Mouse (Mus musculus) limb, embryonic 15.5 days (tissue): ENCODE data around the gene Gm609. TPM values are rescaled to one million over a fixed set of nuclear protein-coding genes. Genes with fewer than 3 reads are reported as not detected.
"Not testable (repeated sequence)": the region's sequence is repeated elsewhere in the genome, so short reads cannot be mapped to it uniquely, and the experiment has no call there.

Experiments used
- ATAC-seq: fragments of 200-750 bp; cut with Nextera tagmentation; 2 replicates; pipeline ENCODE4 v1.8.0; 2017; ENCODE audit warnings: low read depth, moderate TSS enrichment; ENCODE audit not compliant: insufficient number of reproducible peaks, low FRiP score, low TSS enrichment
- H3K27ac ChIP-seq: fragments of 300-500 bp; sonication (generic); 2 replicates; pipeline ENCODE4 v1.5.1; 2015; ENCODE audit warnings: moderate library complexity, mild to moderate bottlenecking, inconsistent platforms
- H3K27me3 ChIP-seq: fragments of 300-500 bp; sonication (generic); 2 replicates; pipeline ENCODE4 v1.6.1; 2015; ENCODE audit warnings: inconsistent platforms
- H3K36me3 ChIP-seq: fragments of 300-500 bp; sonication (generic); 2 replicates; pipeline ENCODE4 v1.6.1; 2015; ENCODE audit warnings: inconsistent platforms
- H3K4me1 ChIP-seq: fragments of 300-500 bp; sonication (generic); 2 replicates; pipeline ENCODE4 v1.6.1; 2015; ENCODE audit warnings: inconsistent platforms
- H3K4me2 ChIP-seq: fragments of 300-500 bp; sonication (generic); 2 replicates; pipeline ENCODE4 v1.6.1; 2015; ENCODE audit warnings: mild to moderate bottlenecking, inconsistent platforms
- H3K4me3 ChIP-seq: fragments of 300-500 bp; sonication (generic); 2 replicates; pipeline ENCODE4 v1.5.1; 2015; ENCODE audit warnings: mild to moderate bottlenecking, inconsistent platforms
- H3K9ac ChIP-seq: fragments of 300-500 bp; sonication (generic); 2 replicates; pipeline ENCODE4 v1.6.1; 2015; ENCODE audit warnings: inconsistent platforms
- H3K9me3 ChIP-seq: fragments of 300-500 bp; sonication (generic); 2 replicates; pipeline ENCODE4 v1.6.1; 2016; ENCODE audit warnings: inconsistent platforms
- WGBS: fragments of 180-500 bp; shearing (Covaris S2); methylation state at CpG from one replicate; pipeline ENCODE4 v1.1.7; 2015; 5-methylcytosine and 5-hydroxymethylcytosine counted together
- polyA plus RNA-seq: library from polyadenylated mRNA; unstranded; fragments of >200 nt; fragmentation: Nextera tagmentation; extraction: Ambion mirVana; gene quantifications from 2 replicates; pipeline ENCODE4 v1.2.1, GENCODE M21; 2015

Gm609 gene
- polyA plus RNA-seq, result not detected in 2 replicates

DNA sequence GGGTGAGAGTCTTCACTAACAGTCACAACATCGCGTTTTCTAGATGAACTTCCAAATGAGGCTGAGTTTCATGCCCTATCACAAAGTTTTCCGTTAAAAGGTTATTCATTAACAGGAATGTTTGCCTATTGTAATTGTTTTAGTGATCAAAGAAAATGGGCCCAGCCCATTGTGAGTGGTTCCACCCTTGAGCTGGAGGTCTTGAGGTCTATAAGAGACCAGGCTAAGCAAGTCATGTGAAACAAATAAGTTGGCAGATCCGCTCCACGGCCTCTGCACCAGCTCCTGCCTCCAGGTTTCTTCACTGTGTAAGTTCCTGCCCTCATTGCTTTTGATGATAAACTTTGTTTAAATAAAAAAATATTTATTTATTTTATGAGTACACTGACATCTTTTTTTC, at the start of gene Gm609:
Gm609 (minus strand) TSS at position 43 of the 400 bp plus-strand sequence.
- no peak for ATAC-seq
- no peaks in the 10 kb centered on the region for H3K36me3 ChIP-seq
- no peak within 1 kb of the TSS for H3K9ac ChIP-seq
- no peaks in the 10 kb centered on the region for H3K9me3 ChIP-seq
- H3K27ac ChIP-seq, result no peak within 1 kb of the TSS
- 91% methylated on average over 5 of the region's 5 CpGs for WGBS
- no peak within 1 kb of the TSS for H3K4me3 ChIP-seq
- H3K4me2 ChIP-seq, result no peak within 1 kb of the TSS
- H3K27me3 ChIP-seq, result no peaks in the 10 kb centered on the region
- no peaks in the 10 kb centered on the region for H3K4me1 ChIP-seq

DNA sequence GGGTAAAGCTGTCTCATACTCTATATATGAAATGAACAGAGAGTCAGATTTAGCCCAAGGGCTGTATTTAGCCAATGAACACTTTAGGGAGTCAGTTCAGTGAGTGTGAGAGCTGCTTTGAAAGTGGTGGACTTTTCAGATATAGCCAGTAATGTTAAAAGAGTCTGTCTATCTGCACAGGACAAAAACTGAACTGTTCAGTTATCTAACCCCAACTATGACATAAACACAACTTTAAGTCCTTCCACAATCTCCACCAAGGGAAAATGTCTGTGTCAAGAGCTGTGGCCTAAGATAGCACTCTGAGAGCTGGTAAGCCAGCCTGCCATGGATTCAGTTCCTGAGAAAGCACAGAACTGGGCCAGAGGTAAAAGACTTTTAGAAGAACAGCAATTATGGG, 49.3 kb upstream of the Gm609 start:
- no peak overlapping the region for H3K27ac ChIP-seq
- H3K4me2 ChIP-seq, result no peak overlapping the region
- no peak overlapping the region for H3K4me3 ChIP-seq
- H3K27me3 ChIP-seq, result no peaks in the 10 kb centered on the region
- no peaks in the 10 kb centered on the region for H3K9me3 ChIP-seq
- ATAC-seq, result no peak
- no peaks in the 10 kb centered on the region for H3K36me3 ChIP-seq
- no peak overlapping the region for H3K9ac ChIP-seq
- no peaks in the 10 kb centered on the region for H3K4me1 ChIP-seq

DNA sequence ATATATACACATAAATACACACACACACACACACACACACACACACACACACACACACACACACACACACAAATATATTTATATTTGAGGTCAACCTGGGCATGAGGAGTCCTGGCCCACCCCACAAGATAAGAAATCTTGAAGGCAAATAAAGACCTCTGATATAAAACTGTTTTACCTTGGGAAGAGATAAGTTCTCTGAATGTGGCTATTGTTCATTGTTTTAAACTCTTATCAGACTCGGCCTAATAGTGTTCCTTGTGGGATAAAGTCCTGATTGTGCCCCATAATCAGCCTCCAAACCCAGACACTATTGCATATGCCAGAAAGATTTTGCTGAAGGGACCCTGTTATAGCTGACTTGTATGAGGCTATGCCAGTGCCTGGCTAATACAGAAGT, 45.6 kb upstream of the Gm609 start:
- not testable (repeated sequence) for H3K9ac ChIP-seq, H3K9me3 ChIP-seq, ATAC-seq, H3K4me2 ChIP-seq, H3K4me1 ChIP-seq, H3K27me3 ChIP-seq, H3K36me3 ChIP-seq, H3K4me3 ChIP-seq, H3K27ac ChIP-seq
- 78% methylated on average over 1 of the region's 1 CpGs for whole genome bisulfite sequencing

- 91% methylated on average over 5 of the region's 5 CpGs for WGBS
- no peak for ATAC-seq
- H3K4me2 ChIP-seq, result no peak within 1 kb of the TSS
- no peak within 1 kb of the TSS for H3K9ac ChIP-seq
- H3K27ac ChIP-seq, result no peak within 1 kb of the TSS
- no peak within 1 kb of the TSS for H3K4me3 ChIP-seq
- H3K27me3 ChIP-seq, result no peaks in the 10 kb centered on the region
- no peaks in the 10 kb centered on the region for H3K9me3 ChIP-seq
- H3K4me1 ChIP-seq, result no peaks in the 10 kb centered on the region
- H3K36me3 ChIP-seq, result no peaks in the 10 kb centered on the region
These were observed 42.2 kb upstream of the Gm609 start, which contains the start of gene Slc9c1 for GRCm38 (mm10) chr16:45535009-45535408. Gene Slc9c1, plus strand, starts transcription at chr16:45535309.

- Histone ChIP-seq H3K4me3 (no peak within 1 kb of the TSS), H3K36me3 (no peaks in the 10 kb centered on the region), H3K27me3 (no peaks in the 10 kb centered on the region), H3K9ac (no peak within 1 kb of the TSS), H3K9me3 (no peaks in the 10 kb centered on the region), H3K4me2 (no peak within 1 kb of the TSS), H3K4me1 (no peaks in the 10 kb centered on the region), H3K27ac (no peak within 1 kb of the TSS)
- 73% methylated on average over 4 of the region's 4 CpGs for WGBS
- ATAC-seq, result no peak
These were observed 39.2 kb upstream of the Gm609 start, which contains the start of gene Gm17783 for GRCm38 (mm10) chr16:45531950-45532349. Gene Gm17783, minus strand, starts transcription at chr16:45532050.

DNA sequence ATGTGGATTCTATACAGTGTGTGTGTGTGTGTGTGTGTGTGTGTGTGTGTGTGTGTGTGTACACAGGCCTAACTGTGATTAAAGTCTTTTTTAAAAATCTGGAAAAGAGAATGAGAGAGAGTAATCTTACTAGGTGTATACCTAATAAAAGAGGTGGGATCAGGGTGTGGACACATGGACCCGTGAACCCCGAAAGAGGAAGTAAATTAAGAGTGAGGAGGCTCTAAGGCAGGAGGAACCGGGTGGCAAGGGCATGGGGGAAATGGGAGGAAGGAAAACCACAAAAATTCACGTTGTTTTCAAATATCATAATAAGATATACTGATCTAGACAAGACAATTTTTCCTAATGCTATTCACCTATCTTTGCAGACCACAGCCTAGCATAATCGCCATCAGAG, 32.8 kb upstream of the Gm609 start:
- no peak overlapping the region for H3K27ac ChIP-seq
- WGBS, result 74% methylated on average over 5 of the region's 5 CpGs
- H3K4me2 ChIP-seq, result no peak overlapping the region
- no peak for ATAC-seq
- no peaks in the 10 kb centered on the region for H3K27me3 ChIP-seq
- no peaks in the 10 kb centered on the region for H3K4me1 ChIP-seq
- no peaks in the 10 kb centered on the region for H3K36me3 ChIP-seq
- no peak overlapping the region for H3K9ac ChIP-seq
- no peak overlapping the region for H3K4me3 ChIP-seq
- no peaks in the 10 kb centered on the region for H3K9me3 ChIP-seq

DNA sequence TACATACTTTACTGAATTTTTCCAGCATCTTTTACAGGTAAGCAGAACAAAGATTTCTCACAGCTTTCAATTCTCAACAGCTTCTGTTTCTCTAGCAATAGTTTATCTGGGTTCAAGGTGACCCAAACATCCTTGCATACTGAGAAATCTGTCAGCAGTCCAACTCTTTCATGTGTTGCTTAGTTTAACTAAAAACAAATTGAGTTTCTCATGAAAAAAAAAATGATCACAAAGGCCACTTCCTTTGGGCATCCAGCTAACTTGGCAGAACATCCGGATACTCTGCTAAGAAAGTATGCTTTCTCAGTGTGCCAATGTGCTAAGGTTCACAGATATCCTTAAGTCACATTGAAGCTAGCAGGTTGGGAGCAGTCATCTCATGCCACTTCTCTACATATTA, 2.6 kb upstream of the Gm609 start:
- H3K27ac ChIP-seq, result no peak overlapping the region
- H3K4me3 ChIP-seq, result no peak overlapping the region
- 79% methylated on average over 1 of the region's 1 CpGs for WGBS
- no peak for ATAC-seq
- no peaks in the 10 kb centered on the region for H3K27me3 ChIP-seq
- H3K4me2 ChIP-seq, result no peak overlapping the region
- H3K4me1 ChIP-seq, result no peaks in the 10 kb centered on the region
- no peaks in the 10 kb centered on the region for H3K36me3 ChIP-seq
- H3K9ac ChIP-seq, result no peak overlapping the region
- H3K9me3 ChIP-seq, result no peaks in the 10 kb centered on the region

DNA sequence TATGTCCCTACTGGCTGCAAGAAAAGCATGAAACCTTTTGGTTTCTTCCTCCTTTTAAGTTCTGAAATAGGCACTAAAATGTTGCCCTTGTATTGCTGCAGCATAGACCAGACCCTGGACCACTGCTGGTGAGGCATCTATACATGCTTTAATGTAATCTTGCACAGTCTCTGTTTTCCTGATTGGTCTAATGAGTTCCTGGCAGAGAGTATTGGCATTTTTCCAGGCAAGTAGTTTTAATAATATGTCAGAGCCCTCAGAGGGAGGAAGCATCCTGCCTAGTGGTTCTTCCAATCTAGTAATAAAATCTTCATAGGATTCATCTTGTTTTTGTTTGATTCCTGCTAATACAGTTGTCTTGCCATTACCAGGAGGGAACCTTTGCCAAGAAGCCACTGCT, 15.8 kb downstream of the Gm609 start:
- Histone ChIP-seq H3K4me1 (no peaks in the 10 kb centered on the region), H3K9me3 (no peaks in the 10 kb centered on the region), H3K27ac (no peak overlapping the region), H3K4me2 (no peak overlapping the region), H3K27me3 (no peaks in the 10 kb centered on the region), H3K9ac (no peak overlapping the region), H3K36me3 (no peaks in the 10 kb centered on the region), H3K4me3 (no peak overlapping the region)
- no peak for ATAC-seq

DNA sequence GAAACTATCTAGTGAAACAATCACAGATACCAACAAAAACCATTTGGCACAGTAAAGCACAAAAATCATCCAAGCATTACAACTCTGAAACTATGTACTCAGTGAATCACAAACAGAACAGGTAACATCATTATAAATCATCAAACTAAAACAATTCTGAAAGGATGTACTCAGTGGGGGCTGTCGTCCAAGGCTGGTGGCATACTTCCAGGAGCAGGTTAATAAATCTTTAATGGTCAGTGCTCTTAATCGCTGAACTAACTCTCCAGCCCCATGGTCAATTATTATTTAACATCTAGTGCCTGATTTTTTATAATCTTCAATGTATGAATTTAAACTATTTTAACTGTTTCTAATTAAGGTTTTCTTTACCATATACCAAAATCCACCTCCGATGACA, 20.9 kb downstream of the Gm609 start:
- not testable (repeated sequence) for H3K4me3 ChIP-seq, H3K27ac ChIP-seq, H3K4me2 ChIP-seq, H3K9ac ChIP-seq, H3K36me3 ChIP-seq, H3K27me3 ChIP-seq, H3K4me1 ChIP-seq, H3K9me3 ChIP-seq, ATAC-seq
- 52% methylated on average over 3 of the region's 3 CpGs for WGBS

GRCm38 (mm10) chr16:45454762-45455161, 38.0 kb downstream of the Gm609 start:
- Histone ChIP-seq H3K4me2 (no peak overlapping the region), H3K4me1 (no peaks in the 10 kb centered on the region), H3K27ac (no peak overlapping the region), H3K36me3 (no peaks in the 10 kb centered on the region), H3K4me3 (no peak overlapping the region), H3K27me3 (no peaks in the 10 kb centered on the region), H3K9ac (no peak overlapping the region), H3K9me3 (no peaks in the 10 kb centered on the region)
- ATAC-seq, result no peak

- ATAC-seq, result no peak
- 78% methylated on average over 1 of the region's 1 CpGs for WGBS
These were observed 55.5 kb downstream of the Gm609 start for GRCm38 (mm10) chr16:45437230-45437739.

GRCm38 (mm10) chr16:45435591-45435990, 57.2 kb downstream of the Gm609 start:
- no peaks in the 10 kb centered on the region for H3K36me3 ChIP-seq
- H3K27me3 ChIP-seq, result no peaks in the 10 kb centered on the region
- H3K9me3 ChIP-seq, result no peaks in the 10 kb centered on the region
- no peak overlapping the region for H3K4me2 ChIP-seq
- H3K4me1 ChIP-seq, result no peaks in the 10 kb centered on the region
- no peak for ATAC-seq
- no peak overlapping the region for H3K9ac ChIP-seq
- H3K4me3 ChIP-seq, result no peak overlapping the region
- H3K27ac ChIP-seq, result no peak overlapping the region

More at GRCm38 (mm10) chr16:45437230-45437739, 55.5 kb downstream of the Gm609 start:
- H3K9me3 ChIP-seq, result no peaks in the 10 kb centered on the region
- H3K36me3 ChIP-seq, result no peaks in the 10 kb centered on the region
- H3K27me3 ChIP-seq, result no peaks in the 10 kb centered on the region
- no peak overlapping the region for H3K27ac ChIP-seq
- H3K4me1 ChIP-seq, result no peaks in the 10 kb centered on the region
- no peak overlapping the region for H3K4me3 ChIP-seq
- no peak overlapping the region for H3K9ac ChIP-seq
- H3K4me2 ChIP-seq, result no peak overlapping the region

GRCm38 (mm10) chr16:45427651-45428050, 65.1 kb downstream of the Gm609 start:
- Histone ChIP-seq H3K27me3 (no peaks in the 10 kb centered on the region), H3K27ac (no peak overlapping the region), H3K4me1 (no peaks in the 10 kb centered on the region), H3K4me2 (no peak overlapping the region), H3K4me3 (no peak overlapping the region), H3K9ac (no peak overlapping the region), H3K36me3 (no peaks in the 10 kb centered on the region), H3K9me3 (no peaks in the 10 kb centered on the region)
- ATAC-seq, result no peak
- 92% methylated on average over 9 of the region's 9 CpGs for WGBS
